Mouse (Mus musculus) lung, adult 2 months (tissue): ENCODE measurements around the gene Bglap2. TPM values are rescaled to one million over a fixed set of nuclear protein-coding genes. Genes with fewer than 3 reads are reported as not detected.
"Not testable (repeated sequence)": the region's sequence is repeated elsewhere in the genome, so short reads cannot be mapped to it uniquely, and the experiment has no call there.

Experiments used
- DNase-seq: peaks from one replicate; pipeline ENCODE4 v3.0.0; 2022
- H3K4me1 ChIP-seq: fragments of 200-500 bp; 2 replicates; pipeline ENCODE4 v1.6.1; 2011; ENCODE audit warnings: low read length; ENCODE audit not compliant: control insufficient read depth, insufficient read depth
- H3K4me3 ChIP-seq: fragments of 200-500 bp; replicated peaks from 2 replicates; pipeline ENCODE3; 2011; ENCODE audit warnings: low read depth, mild to moderate bottlenecking, control low read depth, low read length; ENCODE audit errors: extremely low read depth
- CTCF ChIP-seq: fragments of 200-500 bp; IDR thresholded peaks from 2 replicates; pipeline ENCODE4 v1.5.1; 2011; ENCODE audit warnings: mild to moderate bottlenecking, low read length, control low read depth; ENCODE audit not compliant: insufficient read depth
- POLR2A ChIP-seq: fragments of 200-500 bp; IDR thresholded peaks from 2 replicates; pipeline ENCODE4 v1.6.1; 2011; ENCODE audit warnings: low read depth, mild to moderate bottlenecking, control low read depth, low read length, borderline replicate concordance; ENCODE audit errors: extremely low read depth
- WGBS: fragments of 180-500 bp; shearing (Covaris S2); methylation state at CpG from one replicate; pipeline ENCODE4 v1.1.7; 2018; 5-methylcytosine and 5-hydroxymethylcytosine counted together
- polyA plus RNA-seq: library from polyadenylated mRNA; depleted of rRNA; stranded (reverse); fragments of >200 nt; gene quantifications from 2 replicates; pipeline ENCODE4 v1.2.3, GENCODE M21; 2012

The Bglap2 gene
- polyA plus RNA-seq, 1 experiment: 23.0 TPM

DNA sequence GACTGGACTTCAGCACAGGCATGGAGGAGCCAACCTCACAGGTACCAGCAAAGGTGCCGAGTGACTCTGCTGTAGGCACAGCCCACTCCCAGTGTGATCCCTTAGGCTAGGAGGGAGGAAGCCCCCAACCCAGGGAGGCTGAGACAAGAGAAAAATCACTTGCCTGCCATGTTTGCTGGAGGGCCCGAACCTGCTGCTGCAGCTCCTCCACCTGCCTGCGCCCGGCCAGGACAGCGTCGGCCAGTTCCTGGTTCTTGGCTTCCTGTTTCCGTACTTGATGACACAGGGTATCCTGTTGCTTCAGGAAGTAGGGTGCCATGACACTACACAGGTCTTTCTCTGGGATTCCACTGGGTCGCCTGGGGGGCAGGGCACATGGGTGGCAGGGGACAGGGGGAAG is 17.2 kb upstream of the Bglap2 start:
- no peak for DNase-seq
- no peak for TF ChIP-seq CTCF
- Histone ChIP-seq H3K4me3 (no peak overlapping the region), H3K4me1 (no peaks in the 10 kb centered on the region)
- WGBS: 69% methylated on average over 8 of the region's 8 CpGs

GRCm38 (mm10) chr3:88395288-88395687 is 16.8 kb upstream of the Bglap2 start:
- no peak for TF ChIP-seq POLR2A
- no peak for TF ChIP-seq CTCF
- WGBS: 93% methylated on average over 6 of the region's 6 CpGs

DNA sequence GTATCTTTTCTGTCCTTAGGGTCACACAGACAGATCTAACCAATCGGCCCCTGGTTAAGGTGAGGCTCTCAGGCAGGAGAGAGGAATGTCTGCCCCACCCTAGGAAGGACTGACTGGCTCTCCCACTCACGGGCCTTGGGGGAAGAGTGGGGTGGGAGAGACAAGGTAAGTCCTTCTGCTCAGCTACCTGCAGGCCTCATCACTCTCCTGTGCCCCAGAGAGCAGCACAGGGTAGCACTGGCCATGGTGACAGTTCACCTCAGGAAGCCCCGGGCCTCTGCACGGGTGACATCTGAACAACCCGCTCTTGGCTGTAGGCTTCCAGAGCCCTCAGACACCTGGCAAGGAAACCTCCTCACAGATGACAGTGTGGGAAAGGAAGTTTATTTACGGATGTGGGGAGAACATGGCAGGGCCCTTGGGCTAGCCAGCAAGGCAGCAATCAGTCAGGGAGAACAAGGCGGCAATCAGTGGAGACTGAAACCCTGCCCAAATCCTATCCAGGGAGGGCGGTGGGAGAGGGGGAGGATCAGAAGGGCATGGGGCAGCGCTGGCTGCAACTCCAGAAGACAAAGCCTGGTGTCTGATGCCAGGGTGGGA is 15.4 kb upstream of the Bglap2 start:
- no peak overlapping the region for H3K4me3 ChIP-seq
- H3K4me1 ChIP-seq: no peaks in the 10 kb centered on the region
- WGBS: 78% methylated on average over 9 of the region's 9 CpGs
- DNase-seq: no peak
- TF ChIP-seq CTCF (no peak), POLR2A (no peak)

More at GRCm38 (mm10) chr3:88395288-88395687, 16.8 kb upstream of the Bglap2 start:
- H3K4me1 ChIP-seq: no peaks in the 10 kb centered on the region
- DNase-seq: no peak
- H3K4me3 ChIP-seq: no peak overlapping the region

GRCm38 (mm10) chr3:88384364-88384763 is 5.9 kb upstream of the Bglap2 start, which contains the start of gene Bglap:
Bglap (minus strand) TSS chr3:88384464.
- no peak for DNase-seq
- WGBS: 76% methylated on average over 5 of the region's 5 CpGs
- H3K4me1 ChIP-seq: no peaks in the 10 kb centered on the region
- no peak within 1 kb of the TSS for H3K4me3 ChIP-seq
- TF ChIP-seq POLR2A (no peak), CTCF (no peak)

DNA sequence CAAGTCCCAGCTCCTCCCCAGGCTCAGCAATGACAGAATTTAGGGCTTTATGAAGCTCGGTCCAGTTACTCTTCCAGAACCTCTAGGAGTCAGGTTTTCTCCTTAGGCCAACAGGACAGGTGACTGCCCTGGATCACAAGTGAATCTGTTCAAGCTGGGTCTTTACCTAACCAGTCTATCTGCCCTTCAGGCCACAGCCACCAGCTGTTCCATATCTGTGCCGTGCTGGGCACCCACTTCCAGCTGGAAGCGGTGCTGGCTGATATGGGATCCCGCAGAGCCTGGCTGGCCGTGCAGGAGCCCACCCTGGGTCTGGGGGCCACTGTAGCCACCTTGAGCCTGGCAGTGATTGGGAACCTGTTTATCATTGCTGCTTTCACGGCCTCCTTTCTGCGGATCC is 3.9 kb upstream of the Bglap2 start:
- H3K4me1 ChIP-seq, H3K4me3 ChIP-seq, DNase-seq: not testable (repeated sequence)
- 50% methylated on average over 3 of the region's 7 CpGs for WGBS

GRCm38 (mm10) chr3:88381389-88382315 is 3.2 kb upstream of the Bglap2 start:
- not testable (repeated sequence) for DNase-seq, H3K4me3 ChIP-seq, H3K4me1 ChIP-seq
- 12% methylated on average over 22 of the region's 22 CpGs for WGBS

- H3K4me3 ChIP-seq, H3K4me1 ChIP-seq, DNase-seq: not testable (repeated sequence)
- WGBS: 40% methylated on average over 7 of the region's 7 CpGs
Measured at GRCm38 (mm10) chr3:88376644-88377043, 1.9 kb downstream of the Bglap2 start.

DNA sequence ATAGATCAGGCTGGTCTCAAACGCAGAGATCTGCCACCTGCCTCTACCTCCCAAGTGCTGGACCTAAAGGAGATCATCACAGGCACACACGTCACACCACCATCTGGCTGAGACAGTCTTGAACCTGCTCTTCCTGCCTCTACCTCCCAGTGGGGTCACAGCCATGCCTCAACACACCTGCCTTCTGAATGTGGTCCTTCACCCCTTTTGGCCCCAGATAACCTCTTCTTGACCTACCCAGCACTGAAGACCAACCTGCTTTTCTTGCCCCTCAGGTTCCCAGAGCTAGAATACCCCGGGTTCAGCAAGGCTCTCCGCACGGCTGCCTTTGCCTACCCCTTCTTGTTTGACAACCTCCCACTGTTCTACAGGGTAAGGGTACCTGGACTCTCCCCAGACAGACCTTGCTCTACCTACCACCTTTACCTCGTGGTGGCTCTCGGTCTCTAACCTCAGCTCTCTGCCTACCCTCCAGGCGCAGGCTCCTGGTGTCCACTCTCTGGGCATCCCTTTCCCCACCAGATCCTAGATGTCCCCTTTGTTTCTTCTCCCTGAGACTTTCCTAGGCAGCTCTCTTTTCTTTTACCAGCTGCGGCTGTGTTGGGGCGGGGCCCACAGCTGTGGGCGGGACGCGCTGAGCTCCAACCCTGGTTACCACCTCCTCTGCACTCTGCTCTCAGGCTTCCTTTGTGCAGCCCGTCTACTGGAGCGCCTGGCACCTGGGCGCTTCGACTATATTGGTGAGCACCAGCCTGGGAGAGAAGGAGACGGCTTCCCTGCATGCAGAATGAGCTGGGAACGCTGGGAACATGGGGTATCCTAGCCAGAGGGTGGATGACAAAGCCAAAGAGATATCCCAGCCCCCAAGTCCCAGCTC is 2.5 kb downstream of the Bglap2 start:
- H3K4me1 ChIP-seq, DNase-seq, H3K4me3 ChIP-seq: not testable (repeated sequence)
- 14% methylated on average over 19 of the region's 19 CpGs for WGBS

GRCm38 (mm10) chr3:88372643-88373042 is 5.9 kb downstream of the Bglap2 start, which contains the start of gene Bglap3:
Bglap3 (minus strand) TSS chr3:88372743.
- WGBS: 88% methylated on average over 9 of the region's 9 CpGs
- not testable (repeated sequence) for DNase-seq, H3K4me1 ChIP-seq, H3K4me3 ChIP-seq

DNA sequence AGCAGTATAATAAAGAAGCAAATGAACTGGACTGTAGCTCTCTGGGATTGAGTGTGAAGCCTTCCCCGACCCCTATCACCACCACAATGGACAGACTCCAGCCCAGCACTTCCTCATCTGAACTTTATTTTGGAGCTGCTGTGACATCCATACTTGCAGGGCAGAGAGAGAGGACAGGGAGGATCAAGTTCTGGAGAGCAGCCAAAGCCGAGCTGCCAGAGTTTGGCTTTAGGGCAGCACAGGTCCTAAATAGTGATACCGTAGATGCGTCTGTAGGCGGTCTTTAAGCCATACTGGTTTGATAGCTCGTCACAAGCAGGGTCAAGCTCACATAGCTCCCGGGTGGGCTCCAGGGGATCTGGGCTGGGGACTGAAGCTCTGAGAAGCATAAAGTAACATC is 10.0 kb downstream of the Bglap2 start:
- not testable (repeated sequence) for H3K4me1 ChIP-seq, H3K4me3 ChIP-seq, DNase-seq
- WGBS: 91% methylated on average over 7 of the region's 7 CpGs

GRCm38 (mm10) chr3:88367517-88367916 is 11.0 kb downstream of the Bglap2 start:
- H3K4me3 ChIP-seq, H3K4me1 ChIP-seq, DNase-seq: not testable (repeated sequence)
- WGBS: 57% methylated on average over 4 of the region's 7 CpGs

DNA sequence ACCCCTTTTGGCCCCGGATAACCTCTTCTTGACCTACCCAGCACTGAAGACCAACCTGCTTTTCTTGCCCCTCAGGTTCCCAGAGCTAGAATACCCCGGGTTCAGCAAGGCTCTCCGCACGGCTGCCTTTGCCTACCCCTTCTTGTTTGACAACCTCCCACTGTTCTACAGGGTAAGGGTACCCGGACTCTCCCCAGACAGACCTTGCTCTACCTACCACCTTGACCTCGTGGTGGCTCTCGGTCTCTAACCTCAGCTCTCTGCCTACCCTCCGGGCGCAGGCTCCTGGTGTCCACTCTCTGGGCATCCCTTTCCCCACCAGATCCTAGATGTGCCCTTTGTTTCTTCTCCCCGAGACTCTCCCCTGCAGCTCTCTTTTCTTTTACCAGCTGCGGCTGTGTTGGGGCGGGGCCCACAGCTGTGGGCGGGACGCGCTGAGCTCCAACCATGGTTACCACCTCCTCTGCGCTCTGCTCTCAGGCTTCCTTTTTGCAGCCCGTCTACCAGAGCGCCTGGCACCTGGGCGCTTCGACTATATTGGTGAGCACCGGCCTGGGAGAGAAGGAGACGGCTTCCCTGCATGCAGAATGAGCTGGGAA is 11.6 kb downstream of the Bglap2 start:
- peak; percentile 31 for DNase-seq
- H3K4me3 ChIP-seq: not testable (repeated sequence)

More for the DNA sequence above, 11.6 kb downstream of the Bglap2 start:
- 9% methylated on average over 22 of the region's 22 CpGs for WGBS
- H3K4me1 ChIP-seq: not testable (repeated sequence)
